Mouse (Mus musculus): ENCODE measurements around the gene Spag6l.

GRCm38 (mm10) chr16:16862288-16862687 is 33.0 kb upstream of the Spag6l start:
- TF ChIP-seq CTCF (IDR thresholded peaks at IDR 0.05; ENCODE audit: extremely low read depth, insufficient read depth, insufficient read length, insufficient replicate concordance) = no peak
- TF ChIP-seq POLR2A (IDR thresholded peaks at IDR 0.05; ENCODE audit: low read depth, low read length) = no peak
